Mouse (Mus musculus) olfactory bulb, adult 2 months (tissue): Measurements from ENCODE around the gene Taf3. TPM values are rescaled to one million over a fixed set of nuclear protein-coding genes. Genes with fewer than 3 reads are reported as not detected.

Experiments used
- H3K27ac ChIP-seq: fragments of 200-500 bp; 2 replicates; pipeline ENCODE4 v1.5.1; 2012; ENCODE audit warnings: low read depth, low read length; ENCODE audit not compliant: insufficient read depth
- H3K4me1 ChIP-seq: fragments of 200-500 bp; 2 replicates; pipeline ENCODE4 v1.6.1; 2012; ENCODE audit warnings: low read length; ENCODE audit not compliant: control insufficient read depth, insufficient read depth
- H3K4me3 ChIP-seq: fragments of 200-500 bp; 2 replicates; pipeline ENCODE4 v1.5.1; 2012; ENCODE audit warnings: mild to moderate bottlenecking, low read depth, low read length, moderate library complexity; ENCODE audit not compliant: insufficient read depth
- CTCF ChIP-seq: fragments of 200-500 bp; IDR thresholded peaks from 2 replicates; pipeline ENCODE4 v1.5.1; 2012; ENCODE audit warnings: low read depth, mild to moderate bottlenecking, low read length, moderate library complexity; ENCODE audit not compliant: insufficient read depth
- POLR2A ChIP-seq: fragments of 200-500 bp; IDR thresholded peaks from 2 replicates; pipeline ENCODE4 v1.6.1; 2012; ENCODE audit warnings: mild to moderate bottlenecking, low read depth, low read length, moderate library complexity; ENCODE audit not compliant: insufficient read depth
- WGBS: fragments of 180-500 bp; shearing (Covaris S2); methylation state at CpG from one replicate; pipeline ENCODE4 v1.1.7; 2018; 5-methylcytosine and 5-hydroxymethylcytosine counted together
- polyA plus RNA-seq: library from polyadenylated mRNA; stranded (reverse); fragments of >200 nt; gene quantifications from 2 replicates; pipeline ENCODE4 v1.2.4, GENCODE M21; 2012; ENCODE audit warnings: low replicate concordance; ENCODE audit not compliant: missing spikeins, insufficient read depth, insufficient read length

Taf3 gene
- polyA plus RNA-seq, 1 experiment: not detected

GRCm38 (mm10) chr2:9883803-9884532 is 164.4 kb downstream of the Taf3 start:
- TF ChIP-seq CTCF (no peak), POLR2A (no peak)
- peaks cover 9% of the 10 kb centered on the region for H3K4me1 ChIP-seq
- no peak overlapping the region for H3K27ac ChIP-seq
- H3K4me3 ChIP-seq: no peak overlapping the region
- 4% methylated on average over 27 of the region's 27 CpGs for WGBS

- TF ChIP-seq CTCF: no peak
- TF ChIP-seq POLR2A: no peak
- H3K27ac ChIP-seq: no peak overlapping the region
- no peak overlapping the region for H3K4me3 ChIP-seq
- 4% methylated on average over 43 of the region's 43 CpGs for WGBS
- H3K4me1 ChIP-seq: peaks cover 7% of the 10 kb centered on the region; the same call in 1 of the 2 replicates
These were observed 165.2 kb downstream of the Taf3 start for GRCm38 (mm10) chr2:9882926-9883802.

- H3K4me3 ChIP-seq: no peak overlapping the region
- no peak overlapping the region for H3K27ac ChIP-seq
- WGBS: 3% methylated on average over 39 of the region's 39 CpGs
These were observed 165.9 kb downstream of the Taf3 start for GRCm38 (mm10) chr2:9882371-9882925.

GRCm38 (mm10) chr2:9881611-9882023 is 166.8 kb downstream of the Taf3 start:
- TF ChIP-seq POLR2A (no peak), CTCF (no peak)
- 11% methylated on average over 13 of the region's 13 CpGs for WGBS
- H3K4me1 ChIP-seq: peaks cover 11% of the 10 kb centered on the region; the same call in 1 of the 2 replicates
- H3K27ac ChIP-seq: no peak overlapping the region
- no peak overlapping the region for H3K4me3 ChIP-seq

More at GRCm38 (mm10) chr2:9882371-9882925, 165.9 kb downstream of the Taf3 start:
- peaks cover 8% of the 10 kb centered on the region; the same call in 1 of the 2 replicates for H3K4me1 ChIP-seq
- TF ChIP-seq POLR2A (no peak), CTCF (no peak)

- WGBS: 2% methylated on average over 35 of the region's 35 CpGs
- no peak within 1 kb of the TSS for H3K27ac ChIP-seq
- H3K4me1 ChIP-seq: peaks cover 11% of the 10 kb centered on the region; the same call in 1 of the 2 replicates
- H3K4me3 ChIP-seq: no peak within 1 kb of the TSS
- TF ChIP-seq POLR2A (no peak), CTCF (no peak)
These were observed 167.3 kb downstream of the Taf3 start, which contains the start of gene 4930412O13Rik for GRCm38 (mm10) chr2:9881051-9881591. Gene 4930412O13Rik, plus strand, starts transcription at chr2:9881252.

- TF ChIP-seq POLR2A (no peak), CTCF (no peak)
- Histone ChIP-seq H3K27ac (no peak overlapping the region), H3K4me1 (peaks cover 11% of the 10 kb centered on the region; the same call in 1 of the 2 replicates), H3K4me3 (no peak overlapping the region)
- WGBS: 6% methylated on average over 11 of the region's 11 CpGs
These were observed 168.1 kb downstream of the Taf3 start for GRCm38 (mm10) chr2:9880271-9880670.

- WGBS: 2% methylated on average over 21 of the region's 21 CpGs
- Histone ChIP-seq H3K4me1 (peaks cover 11% of the 10 kb centered on the region; the same call in 1 of the 2 replicates), H3K27ac (no peak overlapping the region), H3K4me3 (no peak overlapping the region)
- TF ChIP-seq POLR2A (no peak), CTCF (no peak)
These were observed 168.9 kb downstream of the Taf3 start for GRCm38 (mm10) chr2:9879493-9879892.

GRCm38 (mm10) chr2:9879092-9879491 is 169.3 kb downstream of the Taf3 start:
- peaks cover 11% of the 10 kb centered on the region; the same call in 1 of the 2 replicates for H3K4me1 ChIP-seq
- TF ChIP-seq POLR2A: no peak
- no peak for TF ChIP-seq CTCF
- H3K4me3 ChIP-seq: no peak overlapping the region
- WGBS: 2% methylated on average over 22 of the region's 22 CpGs
- no peak overlapping the region for H3K27ac ChIP-seq

- 2% methylated on average over 33 of the region's 33 CpGs for WGBS
- H3K4me1 ChIP-seq: peaks cover 11% of the 10 kb centered on the region; the same call in 1 of the 2 replicates
- H3K4me3 ChIP-seq: no peak overlapping the region
- no peak overlapping the region for H3K27ac ChIP-seq
- no peak for TF ChIP-seq CTCF
- no peak for TF ChIP-seq POLR2A
These were observed 169.8 kb downstream of the Taf3 start for GRCm38 (mm10) chr2:9878564-9879081.
